Mouse (Mus musculus): Measurements from ENCODE around the gene Tmem14a. TPM values are rescaled to one million over a fixed set of nuclear protein-coding genes. Genes with fewer than 3 reads are reported as not detected.
"Not testable (repeated sequence)": the region's sequence is repeated elsewhere in the genome, so short reads cannot be mapped to it uniquely, and the experiment has no call there.

The Tmem14a gene
- total RNA-seq, 2 experiments from 2014 or later, result 5.0 to 6.7 TPM

GRCm38 (mm10) chr1:21252566-21253302 is 34.4 kb downstream of the Tmem14a start:
- DNase-seq, result no peak

GRCm38 (mm10) chr1:21253303-21253650 is 34.9 kb downstream of the Tmem14a start:
- DNase-seq, result no peak

- DNase-seq, result no peak
Observed at GRCm38 (mm10) chr1:21253856-21254255, 35.5 kb downstream of the Tmem14a start.

- DNase-seq, result no peak
Observed at GRCm38 (mm10) chr1:21255625-21256345, 37.4 kb downstream of the Tmem14a start.

- no peak for DNase-seq
Observed at GRCm38 (mm10) chr1:21256391-21256790, 38.0 kb downstream of the Tmem14a start.

DNA sequence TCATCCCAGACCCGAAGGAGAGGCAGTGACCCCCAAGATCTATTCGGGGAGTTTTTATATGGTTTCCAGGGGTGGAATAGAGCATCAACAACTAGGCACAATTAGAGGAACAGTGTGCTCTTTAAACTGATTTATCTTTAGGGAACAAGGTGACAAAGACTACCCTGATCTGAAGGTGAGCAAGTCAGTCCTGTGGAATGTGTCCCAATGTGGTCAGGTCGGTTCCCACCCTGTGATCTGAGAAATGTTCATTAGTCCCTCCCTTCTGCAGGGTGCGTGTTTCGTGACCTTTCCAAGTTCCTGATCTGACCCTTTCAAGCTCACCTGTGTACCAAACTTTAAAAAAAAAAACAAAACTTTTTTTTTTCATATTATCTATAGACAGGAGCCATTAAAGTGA is 38.5 kb downstream of the Tmem14a start:
- no peak for DNase-seq

- not testable (repeated sequence) for DNase-seq
Observed at GRCm38 (mm10) chr1:21259981-21260380, 41.6 kb downstream of the Tmem14a start.

DNA sequence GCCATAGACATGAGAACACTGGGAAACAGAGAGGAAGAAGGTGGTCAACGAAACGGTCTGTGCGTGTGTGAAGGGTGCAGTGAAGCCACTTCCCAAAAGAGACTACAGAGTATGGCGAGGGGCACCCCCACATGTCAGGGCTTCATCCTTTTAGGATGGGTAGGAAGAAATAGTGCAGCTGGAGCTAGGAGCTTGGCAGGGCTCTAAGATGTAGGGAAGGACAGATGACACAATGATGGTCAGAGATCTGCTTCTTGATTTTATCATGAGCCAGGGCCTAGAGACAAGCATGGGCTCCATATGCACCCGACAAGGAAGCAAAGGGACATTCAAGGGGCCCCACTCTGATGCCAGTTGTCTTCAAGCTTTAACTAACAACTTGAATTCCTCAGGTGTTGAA is 44.0 kb downstream of the Tmem14a start:
- DNase-seq, result no peak

DNA sequence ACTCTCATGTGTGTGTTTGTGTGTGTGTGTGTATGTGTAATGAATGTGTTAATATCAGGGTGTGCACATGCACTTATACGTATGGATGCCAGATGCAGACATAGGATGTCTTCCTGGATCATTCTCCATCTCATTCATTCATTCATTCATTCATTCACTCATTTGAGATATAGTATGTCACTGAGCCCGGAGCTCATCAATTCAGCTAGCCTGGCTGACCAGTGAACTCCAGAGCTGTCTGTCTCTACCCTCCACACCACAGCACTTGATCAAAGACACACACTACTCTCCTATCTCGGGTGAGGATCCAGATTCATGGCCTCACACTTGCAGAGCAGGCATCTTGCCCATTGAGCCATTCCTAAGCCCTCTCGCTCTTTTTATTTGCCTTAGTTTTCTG is 45.6 kb downstream of the Tmem14a start:
- DNase-seq, result no peak

DNA sequence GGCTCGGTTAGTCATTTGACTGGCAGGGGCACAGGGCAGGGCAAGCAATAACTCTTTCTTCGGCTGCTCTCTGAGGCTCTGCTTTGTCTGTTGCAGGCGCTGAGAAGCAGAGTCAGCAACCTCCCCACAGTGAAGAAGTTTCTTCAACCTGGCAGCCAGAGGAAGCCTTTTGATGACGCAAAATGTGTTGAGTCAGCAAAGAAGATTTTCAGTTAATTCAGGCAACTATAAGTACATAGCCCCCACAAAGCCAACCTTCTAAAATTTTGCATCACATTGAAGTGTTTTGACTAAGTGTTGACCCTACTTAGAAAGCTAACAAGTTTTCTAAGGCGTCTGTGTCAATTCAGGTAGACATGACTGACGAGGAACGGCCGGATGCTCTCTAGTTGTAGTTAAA is 46.4 kb downstream of the Tmem14a start:
- DNase-seq, result no peak

GRCm38 (mm10) chr1:21266766-21267165 is 48.4 kb downstream of the Tmem14a start:
- DNase-seq, result peak in 1 of 2 experiments; percentile 10

DNA sequence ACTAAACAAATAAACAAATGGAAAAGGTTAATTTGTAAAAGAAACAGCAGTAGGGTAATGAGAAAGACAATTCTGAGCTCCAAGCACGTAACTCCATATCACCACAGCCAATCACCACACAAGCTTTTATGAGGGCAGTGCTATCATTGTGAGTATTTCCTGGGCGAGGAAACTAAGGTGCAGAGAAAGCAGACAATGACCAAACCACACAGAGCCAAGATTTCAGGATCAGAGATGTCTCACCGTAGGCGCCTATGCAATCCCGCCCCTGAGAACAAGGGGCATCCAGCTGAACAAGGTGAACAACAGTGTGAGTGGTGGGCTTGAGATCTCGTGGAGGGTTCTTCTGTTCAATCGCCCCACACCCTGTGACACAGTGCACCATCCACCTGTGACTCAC is 49.1 kb downstream of the Tmem14a start:
- DNase-seq, result not testable (repeated sequence)

DNA sequence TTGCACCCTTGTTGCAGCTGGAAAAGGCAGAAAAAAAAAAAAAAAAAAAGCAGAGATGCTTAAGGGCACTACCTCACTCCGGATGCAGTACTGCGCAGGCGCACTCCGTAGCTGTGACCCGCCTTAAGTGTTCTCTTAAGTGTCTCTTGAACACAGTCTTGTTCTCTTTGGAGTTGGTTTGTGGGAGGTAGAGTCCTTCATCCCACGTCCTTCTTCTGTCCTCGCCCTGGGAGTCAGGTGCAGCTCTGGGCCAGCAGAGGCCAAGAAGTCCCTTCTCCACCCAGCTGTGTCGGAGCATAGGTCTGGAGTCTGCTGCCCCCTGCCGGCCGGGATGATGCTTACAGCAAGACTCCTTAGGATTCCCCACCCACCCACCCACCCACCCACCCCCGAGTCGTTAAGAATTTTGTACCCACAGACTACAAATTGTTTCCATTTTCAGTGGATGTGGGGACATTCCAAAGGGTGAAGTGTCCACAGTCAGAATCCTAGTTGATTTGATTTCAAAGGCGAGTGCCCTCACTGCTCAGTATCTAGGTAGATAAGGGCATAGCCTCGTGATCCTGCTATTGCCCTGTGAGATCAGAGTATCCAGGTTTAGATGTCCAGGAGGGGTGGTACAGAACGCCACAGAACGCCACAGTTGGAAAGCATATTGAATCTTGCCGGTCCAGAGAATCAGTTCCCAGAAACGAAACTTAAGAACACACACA is 53.1 kb downstream of the Tmem14a start:
- peak; percentile 84 to 90 for DNase-seq

GRCm38 (mm10) chr1:21272056-21272431 is 53.7 kb downstream of the Tmem14a start:
- DNase-seq, result peak; percentile 7 to 12

DNA sequence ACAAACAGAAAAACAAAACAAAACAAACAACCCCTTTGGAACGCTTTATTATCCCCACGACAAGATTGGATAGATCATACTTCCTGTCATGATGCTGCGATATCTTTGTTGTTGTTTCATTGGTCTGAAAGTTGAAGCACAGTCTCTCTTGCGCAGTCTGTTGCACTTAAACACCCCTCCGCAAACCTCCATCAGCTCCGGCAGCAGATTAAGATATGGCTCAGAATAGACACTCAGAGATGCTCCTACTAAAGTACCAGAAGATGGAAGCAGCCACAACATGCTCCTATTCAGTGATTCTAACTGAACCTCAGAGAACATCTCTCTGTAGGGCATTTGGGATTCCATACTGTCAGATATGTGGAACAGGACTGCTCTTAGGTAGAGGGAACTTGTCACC is 54.7 kb downstream of the Tmem14a start:
- DNase-seq, result no peak

- no peak for DNase-seq
Observed at GRCm38 (mm10) chr1:21274437-21275040, 56.2 kb downstream of the Tmem14a start.

GRCm38 (mm10) chr1:21275366-21275765 is 57.0 kb downstream of the Tmem14a start:
- DNase-seq, result not testable (repeated sequence)

DNA sequence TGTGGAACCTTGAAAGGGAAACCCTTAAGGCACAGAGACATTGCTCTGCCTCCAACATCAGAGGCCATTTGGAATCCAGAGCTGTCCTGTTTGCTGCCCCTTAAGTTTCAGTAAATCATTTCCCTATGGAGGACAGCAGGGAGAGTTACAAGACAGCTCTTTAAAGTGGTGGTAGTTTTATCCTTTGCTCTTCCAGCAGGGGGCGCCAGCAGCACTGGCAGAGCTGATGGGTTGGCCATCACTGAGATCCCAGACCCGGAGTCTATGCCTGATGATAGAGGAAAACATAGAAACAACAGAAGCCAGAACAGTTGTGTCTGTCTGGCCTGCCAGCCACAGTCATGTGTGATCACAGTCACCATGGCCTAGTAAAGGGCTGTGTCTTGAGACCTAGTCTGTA is 57.8 kb downstream of the Tmem14a start:
- not testable (repeated sequence) for DNase-seq

Data from adrenal gland, postnatal 36 days (tissue).